Mouse (Mus musculus) small intestine, adult 2 months (tissue): ENCODE data around the gene Kcnj3.

Experiments
- CTCF ChIP-seq: fragments of 200-500 bp; IDR thresholded peaks from 2 replicates; pipeline ENCODE4 v1.5.1; 2012; ENCODE audit warnings: low read depth, mild to moderate bottlenecking, control low read depth, inconsistent platforms, low read length, moderate library complexity, mixed read lengths; ENCODE audit not compliant: insufficient replicate concordance, insufficient read length; ENCODE audit errors: extremely low read depth
- POLR2A ChIP-seq: fragments of 200-500 bp; IDR thresholded peaks from 2 replicates; pipeline ENCODE4 v1.6.1; 2012; ENCODE audit warnings: low read depth, mild to moderate bottlenecking, control low read depth, inconsistent platforms, low read length, moderate library complexity

- TF ChIP-seq CTCF (no peak), POLR2A (no peak)
These were observed 111.8 kb downstream of the Kcnj3 start for GRCm38 (mm10) chr2:55547612-55548011.
